Mouse (Mus musculus) kidney, embryonic 16.5 days (tissue): ENCODE measurements around the gene Polr1d. TPM values are rescaled to one million over a fixed set of nuclear protein-coding genes. Genes with fewer than 3 reads are reported as not detected.

Experiments used
- ATAC-seq: fragments of 200-750 bp; cut with Nextera tagmentation; 2 replicates; pipeline ENCODE4 v1.8.0; 2017; ENCODE audit warnings: moderate TSS enrichment; ENCODE audit not compliant: low FRiP score, low TSS enrichment
- H3K27ac ChIP-seq: fragments of 300-500 bp; sonication (generic); 2 replicates; pipeline ENCODE4 v1.5.1; 2014; ENCODE audit warnings: low read length
- H3K27me3 ChIP-seq: fragments of 300-500 bp; sonication (generic); 2 replicates; pipeline ENCODE4 v1.6.1; 2014; ENCODE audit warnings: low read length, control low read depth, mixed read lengths; ENCODE audit not compliant: insufficient read depth
- H3K36me3 ChIP-seq: fragments of 300-500 bp; sonication (generic); 2 replicates; pipeline ENCODE4 v1.6.1; 2014; ENCODE audit warnings: low read length, control low read depth, mixed read lengths; ENCODE audit not compliant: insufficient read depth
- H3K4me1 ChIP-seq: fragments of 300-500 bp; sonication (generic); 2 replicates; pipeline ENCODE4 v1.6.1; 2014; ENCODE audit warnings: low read length, control low read depth, mixed read lengths; ENCODE audit not compliant: insufficient read depth
- H3K4me2 ChIP-seq: fragments of 300-500 bp; sonication (generic); replicated peaks from 2 replicates; pipeline ENCODE4 v1.6.1; 2014; ENCODE audit warnings: low read depth, low read length
- H3K4me3 ChIP-seq: fragments of 300-500 bp; sonication (generic); 2 replicates; pipeline ENCODE4 v1.5.1; 2014; ENCODE audit warnings: mild to moderate bottlenecking, low read length
- H3K9ac ChIP-seq: fragments of 300-500 bp; sonication (generic); replicated peaks from 2 replicates; pipeline ENCODE4 v1.6.1; 2014; ENCODE audit warnings: low read length
- H3K9me3 ChIP-seq: fragments of 300-500 bp; sonication (generic); 2 replicates; pipeline ENCODE4 v1.6.1; 2016; ENCODE audit warnings: low read length, control low read depth
- WGBS: fragments of 180-500 bp; shearing (Covaris S2); extraction: QIAGEN DNeasy Blood & Tissue Kit; methylation state at CpG from one replicate; pipeline ENCODE4 v1.1.7; 2014; 5-methylcytosine and 5-hydroxymethylcytosine counted together
- polyA plus RNA-seq: library from polyadenylated mRNA; unstranded; fragments of >200 nt; fragmentation: Nextera tagmentation; extraction: Ambion mirVana; gene quantifications from 2 replicates; pipeline ENCODE4 v1.2.1, GENCODE M21; 2015

Polr1d gene
- polyA plus RNA-seq, 1 experiment from 2014 or later: 137 TPM

GRCm38 (mm10) chr5:147043240-147043844 lies 33.5 kb upstream of the Polr1d start:
- Histone ChIP-seq H3K4me2 (peak overlapping the region; percentile 9; the same call in 1 of the 2 replicates), H3K9me3 (no peaks in the 10 kb centered on the region), H3K9ac (no peak overlapping the region), H3K27ac (no peak overlapping the region), H3K27me3 (no peaks in the 10 kb centered on the region), H3K36me3 (peaks cover 14% of the 10 kb centered on the region), H3K4me3 (no peak overlapping the region), H3K4me1 (peaks cover 31% of the 10 kb centered on the region)
- 34% methylated on average over 15 of the region's 15 CpGs for WGBS
- peak; percentile 60 for ATAC-seq

- Histone ChIP-seq H3K4me1 (peaks cover 41% of the 10 kb centered on the region), H3K9ac (no peak overlapping the region), H3K27me3 (no peaks in the 10 kb centered on the region), H3K4me3 (no peak overlapping the region), H3K4me2 (no peak overlapping the region), H3K9me3 (no peaks in the 10 kb centered on the region), H3K36me3 (peaks cover 14% of the 10 kb centered on the region), H3K27ac (no peak overlapping the region)
- WGBS: 71% methylated on average over 9 of the region's 11 CpGs
- ATAC-seq: no peak
Measured at GRCm38 (mm10) chr5:147045311-147045710, 31.5 kb upstream of the Polr1d start.

GRCm38 (mm10) chr5:147045929-147046328 lies 30.9 kb upstream of the Polr1d start:
- Histone ChIP-seq H3K9me3 (no peaks in the 10 kb centered on the region), H3K4me2 (no peak overlapping the region), H3K36me3 (peaks cover 11% of the 10 kb centered on the region), H3K27ac (no peak overlapping the region), H3K4me3 (no peak overlapping the region), H3K27me3 (no peaks in the 10 kb centered on the region), H3K4me1 (peaks cover 46% of the 10 kb centered on the region), H3K9ac (no peak overlapping the region)
- 55% methylated on average over 11 of the region's 11 CpGs for WGBS
- no peak for ATAC-seq

GRCm38 (mm10) chr5:147049544-147050209 lies 27.2 kb upstream of the Polr1d start:
- 0 out of 2 replicates have a peak, but pooled peaks cover 3% of the 10 kb centered on the region for H3K27me3 ChIP-seq
- H3K4me1 ChIP-seq: peaks cover 39% of the 10 kb centered on the region
- H3K27ac ChIP-seq: no peak overlapping the region
- no peak overlapping the region for H3K4me3 ChIP-seq
- H3K4me2 ChIP-seq: 0 out of 2 replicates have a peak overlapping the region, but pooled peaks have one; percentile 4
- H3K9ac ChIP-seq: no peak overlapping the region
- H3K36me3 ChIP-seq: no peaks in the 10 kb centered on the region
- H3K9me3 ChIP-seq: no peaks in the 10 kb centered on the region
- 31% methylated on average over 19 of the region's 19 CpGs for WGBS
- ATAC-seq: no peak

GRCm38 (mm10) chr5:147050816-147051499 lies 25.9 kb upstream of the Polr1d start:
- no peak overlapping the region for H3K4me3 ChIP-seq
- no peaks in the 10 kb centered on the region for H3K36me3 ChIP-seq
- H3K9ac ChIP-seq: no peak overlapping the region
- H3K9me3 ChIP-seq: no peaks in the 10 kb centered on the region
- H3K4me1 ChIP-seq: peaks cover 35% of the 10 kb centered on the region
- H3K27me3 ChIP-seq: 0 out of 2 replicates have a peak, but pooled peaks cover 3% of the 10 kb centered on the region
- no peak for ATAC-seq
- 39% methylated on average over 13 of the region's 13 CpGs for WGBS
- peak overlapping the region; percentile 6 for H3K4me2 ChIP-seq
- H3K27ac ChIP-seq: no peak overlapping the region

DNA sequence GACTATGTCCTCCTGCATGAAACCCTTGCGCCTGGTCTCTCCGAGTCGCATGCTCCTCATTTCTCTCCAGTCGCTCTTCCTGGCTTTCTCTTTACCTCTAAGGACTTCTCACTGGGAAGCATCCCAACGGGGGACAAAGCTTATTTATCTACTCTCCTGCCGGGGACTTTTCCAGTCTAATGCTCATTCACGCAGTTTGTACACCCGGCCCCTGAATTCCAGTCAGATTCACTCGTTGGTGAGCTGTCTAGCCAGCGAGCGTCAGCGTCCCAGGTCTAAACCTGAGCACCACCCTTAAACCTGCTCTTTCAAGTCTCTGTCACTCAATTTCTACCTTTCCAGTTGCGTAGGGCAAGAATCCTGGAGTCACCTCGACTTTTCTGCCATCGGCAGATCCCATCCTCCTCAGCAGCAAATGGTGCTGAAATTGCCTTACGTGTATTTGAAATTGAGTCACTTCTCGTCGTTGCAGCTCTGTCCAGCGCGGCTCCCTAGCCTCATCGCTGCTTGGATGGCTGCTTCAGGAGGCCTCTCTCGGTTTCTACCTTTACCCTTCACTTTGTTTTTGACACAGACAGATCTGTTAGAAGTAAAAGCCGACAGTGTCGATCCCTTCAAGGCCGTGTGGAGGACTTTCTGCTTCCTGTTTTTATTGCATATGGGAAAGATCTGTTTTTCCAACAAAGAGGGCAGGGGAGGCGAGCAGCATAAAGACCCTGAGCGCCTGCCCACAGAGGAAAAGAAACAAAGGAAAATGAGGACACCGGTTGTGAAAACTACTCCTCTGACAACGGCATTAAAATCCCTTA lies 25.1 kb upstream of the Polr1d start:
- peaks cover 35% of the 10 kb centered on the region for H3K4me1 ChIP-seq

GRCm38 (mm10) chr5:147052309-147052558 lies 24.6 kb upstream of the Polr1d start:
- no peaks in the 10 kb centered on the region for H3K9me3 ChIP-seq
- H3K4me2 ChIP-seq: peak overlapping the region; percentile 6; the same call in 1 of the 2 replicates
- peaks cover 35% of the 10 kb centered on the region for H3K4me1 ChIP-seq
- no peak overlapping the region for H3K4me3 ChIP-seq
- H3K36me3 ChIP-seq: no peaks in the 10 kb centered on the region
- peak overlapping the region; percentile 42; the same call in 1 of the 2 replicates for H3K9ac ChIP-seq
- WGBS: 59% methylated on average over 4 of the region's 4 CpGs
- peak; percentile 23; the same call in 1 of the 2 replicates for ATAC-seq
- H3K27ac ChIP-seq: no peak overlapping the region
- H3K27me3 ChIP-seq: 0 out of 2 replicates have a peak, but pooled peaks cover 3% of the 10 kb centered on the region

More for the DNA sequence above, 25.1 kb upstream of the Polr1d start:
- H3K4me2 ChIP-seq: peak overlapping the region; percentile 6
- 0 out of 2 replicates have a peak, but pooled peaks cover 3% of the 10 kb centered on the region for H3K27me3 ChIP-seq
- H3K36me3 ChIP-seq: no peaks in the 10 kb centered on the region
- ATAC-seq: no peak
- no peak overlapping the region for H3K4me3 ChIP-seq
- no peaks in the 10 kb centered on the region for H3K9me3 ChIP-seq
- WGBS: 32% methylated on average over 29 of the region's 29 CpGs
- H3K27ac ChIP-seq: no peak overlapping the region
- H3K9ac ChIP-seq: peak overlapping the region; percentile 42; the same call in 1 of the 2 replicates

GRCm38 (mm10) chr5:147053071-147053470 lies 23.8 kb upstream of the Polr1d start:
- no peak overlapping the region for H3K27ac ChIP-seq
- H3K27me3 ChIP-seq: 0 out of 2 replicates have a peak, but pooled peaks cover 3% of the 10 kb centered on the region
- ATAC-seq: no peak
- no peak overlapping the region for H3K4me3 ChIP-seq
- no peaks in the 10 kb centered on the region for H3K9me3 ChIP-seq
- WGBS: 84% methylated on average over 6 of the region's 6 CpGs
- H3K36me3 ChIP-seq: no peaks in the 10 kb centered on the region
- no peak overlapping the region for H3K4me2 ChIP-seq
- H3K9ac ChIP-seq: no peak overlapping the region
- H3K4me1 ChIP-seq: peaks cover 35% of the 10 kb centered on the region

DNA sequence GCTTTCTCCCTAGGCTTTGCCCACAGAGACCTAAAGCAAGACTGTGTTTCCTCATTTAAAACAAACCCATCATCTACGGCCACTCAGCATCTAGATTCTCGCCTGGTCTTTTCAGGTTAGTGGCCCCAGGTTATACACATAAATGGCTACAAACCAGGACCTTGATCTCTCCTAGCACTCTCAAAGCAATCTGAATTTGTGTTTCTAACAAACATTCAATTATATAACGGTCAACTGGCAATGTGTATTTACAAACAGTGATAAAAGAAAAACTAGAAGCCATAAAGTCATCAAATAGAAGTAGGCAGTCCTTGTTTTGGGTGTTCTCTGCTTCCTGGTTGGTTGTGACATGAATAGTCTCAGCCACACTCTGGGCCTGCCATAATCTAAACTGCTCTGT lies 23.4 kb upstream of the Polr1d start:
- Histone ChIP-seq H3K4me1 (peaks cover 35% of the 10 kb centered on the region), H3K36me3 (no peaks in the 10 kb centered on the region), H3K9me3 (no peaks in the 10 kb centered on the region), H3K27me3 (0 out of 2 replicates have a peak, but pooled peaks cover 3% of the 10 kb centered on the region), H3K9ac (no peak overlapping the region), H3K27ac (no peak overlapping the region), H3K4me3 (no peak overlapping the region), H3K4me2 (no peak overlapping the region)
- no peak for ATAC-seq
- WGBS: 92% methylated on average over 3 of the region's 3 CpGs
